Mouse (Mus musculus) forebrain, embryonic 11.5 days (tissue): Measurements from ENCODE around the gene Zfyve1. TPM values are rescaled to one million over a fixed set of nuclear protein-coding genes. Genes with fewer than 3 reads are reported as not detected.

Experiments
- ATAC-seq: fragments of 200-750 bp; cut with Nextera tagmentation; replicated peaks from 2 replicates; pipeline ENCODE4 v1.8.0; 2017; ENCODE audit warnings: moderate TSS enrichment; ENCODE audit not compliant: low FRiP score
- DNase-seq: peaks from one replicate; pipeline ENCODE4 v3.0.0-alpha.2; 2017; ENCODE audit warnings: low spot score
- H3K27ac ChIP-seq: fragments of 300-500 bp; sonication (generic); 2 replicates; pipeline ENCODE4 v1.5.1; 2014; ENCODE audit warnings: low read depth, low read length
- H3K27me3 ChIP-seq: fragments of 300-500 bp; sonication (generic); 2 replicates; pipeline ENCODE4 v1.6.1; 2014; ENCODE audit warnings: mild to moderate bottlenecking, low read length, mixed read lengths; ENCODE audit not compliant: control insufficient read depth, insufficient read depth
- H3K36me3 ChIP-seq: fragments of 300-500 bp; sonication (generic); 2 replicates; pipeline ENCODE4 v1.6.1; 2014; ENCODE audit warnings: mild to moderate bottlenecking, low read length, moderate library complexity, mixed read lengths; ENCODE audit not compliant: control insufficient read depth, insufficient read depth
- H3K4me1 ChIP-seq: fragments of 300-500 bp; sonication (generic); replicated peaks from 2 replicates; pipeline ENCODE4 v1.6.1; 2014; ENCODE audit warnings: low read length, mixed read lengths; ENCODE audit not compliant: control insufficient read depth, insufficient read depth
- H3K4me2 ChIP-seq: fragments of 300-500 bp; sonication (generic); 2 replicates; pipeline ENCODE4 v1.6.1; 2014; ENCODE audit warnings: low read depth, mild to moderate bottlenecking, low read length, moderate library complexity, mixed read lengths; ENCODE audit not compliant: severe bottlenecking
- H3K4me3 ChIP-seq: fragments of 300-500 bp; sonication (generic); 2 replicates; pipeline ENCODE4 v1.5.1; 2014; ENCODE audit warnings: low read depth, low read length
- H3K9ac ChIP-seq: fragments of 300-500 bp; sonication (generic); 2 replicates; pipeline ENCODE4 v1.6.1; 2014; ENCODE audit warnings: low read length
- H3K9me3 ChIP-seq: fragments of 300-500 bp; sonication (generic); 2 replicates; pipeline ENCODE4 v1.6.1; 2016; ENCODE audit warnings: low read length, mixed read lengths; ENCODE audit not compliant: control insufficient read depth
- WGBS: fragments of 180-500 bp; shearing (Covaris S2); extraction: QIAGEN DNeasy Blood & Tissue Kit; methylation state at CpG from one replicate; pipeline ENCODE4 v1.1.7; 2014; 5-methylcytosine and 5-hydroxymethylcytosine counted together
- polyA plus RNA-seq: library from polyadenylated mRNA; unstranded; fragments of >200 nt; fragmentation: Nextera tagmentation; extraction: Ambion mirVana; gene quantifications from 2 replicates; pipeline ENCODE4 v1.2.1, GENCODE M21; 2014

The Zfyve1 gene
- polyA plus RNA-seq, 1 experiment from 2014 or later, result 24.9 TPM

DNA sequence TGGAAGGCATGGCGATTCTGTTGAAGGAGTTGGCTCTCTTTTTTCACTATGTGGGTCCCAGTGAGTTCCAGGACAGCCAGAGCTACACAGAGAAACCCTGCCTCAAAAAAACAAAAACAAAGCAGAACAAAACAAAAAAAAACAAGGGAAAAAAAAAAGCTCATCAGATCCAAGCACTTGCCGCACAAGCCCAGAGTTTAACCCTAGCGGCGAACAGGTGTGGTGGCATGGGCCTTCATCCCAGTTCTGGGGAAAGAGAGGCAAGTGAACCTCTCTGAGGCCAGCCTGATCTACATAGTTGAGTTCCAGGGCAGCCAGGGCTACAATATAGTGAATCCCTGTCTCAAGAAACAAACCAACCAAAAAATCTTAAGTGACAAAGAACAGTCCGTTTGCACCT, 19.6 kb downstream of the Zfyve1 start:
- WGBS, result 95% methylated on average over 5 of the region's 5 CpGs

DNA sequence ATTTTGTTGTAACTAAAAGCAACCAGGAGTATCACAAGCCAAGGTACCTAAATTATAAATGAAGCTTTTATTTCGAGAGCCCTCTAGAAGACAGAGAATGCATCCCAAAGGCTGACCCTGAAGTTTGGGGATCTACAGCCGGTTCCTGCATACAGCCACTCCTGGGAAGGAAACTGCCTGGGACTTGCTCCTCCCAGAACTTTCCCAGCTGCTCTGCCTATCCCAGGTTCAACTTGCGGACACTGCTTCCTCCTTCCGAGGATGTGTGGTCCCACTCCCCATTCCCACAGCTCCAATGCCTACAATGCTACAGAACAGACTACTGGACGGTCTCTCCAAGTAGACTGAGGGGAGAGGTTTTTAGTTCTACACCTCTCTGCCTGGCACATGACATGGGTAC, 24.3 kb downstream of the Zfyve1 start:
- WGBS, result 86% methylated on average over 5 of the region's 5 CpGs
- DNase-seq, result no peak
- ATAC-seq, result no peak
- Histone ChIP-seq H3K36me3 (peaks cover 4% of the 10 kb centered on the region; the same call in 1 of the 2 replicates), H3K4me1 (no peaks in the 10 kb centered on the region), H3K9me3 (no peaks in the 10 kb centered on the region), H3K27me3 (no peaks in the 10 kb centered on the region), H3K4me2 (no peak overlapping the region), H3K9ac (no peak overlapping the region), H3K4me3 (no peak overlapping the region), H3K27ac (no peak overlapping the region)

More for the DNA sequence above, 19.6 kb downstream of the Zfyve1 start:
- Histone ChIP-seq H3K27me3 (no peaks in the 10 kb centered on the region), H3K4me2 (no peak overlapping the region), H3K4me1 (no peaks in the 10 kb centered on the region), H3K27ac (no peak overlapping the region), H3K9ac (no peak overlapping the region), H3K4me3 (no peak overlapping the region), H3K36me3 (peaks cover 3% of the 10 kb centered on the region; the same call in 1 of the 2 replicates), H3K9me3 (no peaks in the 10 kb centered on the region)
- no peak for DNase-seq
- ATAC-seq, result no peak

DNA sequence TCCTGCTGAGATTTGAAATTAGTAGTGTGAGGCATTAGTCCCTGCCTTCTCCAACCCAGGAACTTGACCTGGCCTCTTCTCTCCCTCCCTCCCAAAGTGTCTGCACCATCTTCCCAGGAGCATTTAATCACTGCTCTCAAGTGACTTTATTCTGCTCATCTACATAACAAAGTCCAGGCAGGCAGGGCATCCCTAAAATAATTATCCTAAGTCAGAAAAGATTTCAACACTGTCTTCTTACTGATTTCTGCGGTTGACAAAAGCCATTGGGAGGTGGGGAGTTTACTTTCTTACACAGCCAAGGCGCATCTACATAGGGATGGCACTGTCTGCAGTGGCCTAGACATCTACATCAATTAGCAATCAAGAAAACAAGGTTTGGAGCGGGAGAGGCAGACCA, 27.2 kb downstream of the Zfyve1 start:
- H3K4me2 ChIP-seq, result no peak overlapping the region
- no peaks in the 10 kb centered on the region for H3K9me3 ChIP-seq
- H3K27ac ChIP-seq, result no peak overlapping the region
- H3K4me1 ChIP-seq, result no peaks in the 10 kb centered on the region
- WGBS, result 83% methylated on average over 3 of the region's 3 CpGs
- no peak overlapping the region for H3K4me3 ChIP-seq
- H3K9ac ChIP-seq, result no peak overlapping the region
- ATAC-seq (no peak), DNase-seq (no peak)
- H3K36me3 ChIP-seq, result peaks cover 11% of the 10 kb centered on the region; the same call in 1 of the 2 replicates
- H3K27me3 ChIP-seq, result no peaks in the 10 kb centered on the region

DNA sequence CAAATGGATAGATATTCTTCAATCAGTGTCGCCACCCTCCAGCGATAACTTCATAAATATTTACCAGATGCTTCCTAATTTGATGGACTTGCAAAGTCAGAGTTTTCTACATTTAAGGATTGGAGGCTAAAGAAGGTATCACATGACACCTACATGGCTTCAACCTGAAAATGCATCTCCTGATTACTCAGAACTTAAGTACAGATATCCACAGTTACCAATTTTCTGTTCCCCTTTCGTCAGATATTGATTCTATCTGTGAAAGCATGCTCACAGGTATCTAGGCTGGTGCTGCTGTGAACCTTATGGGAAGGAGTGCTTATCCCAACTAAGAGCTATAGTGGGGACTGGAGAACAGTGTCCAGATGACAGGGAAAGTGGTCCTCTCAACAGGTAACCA, 34.4 kb downstream of the Zfyve1 start:
- Histone ChIP-seq H3K36me3 (peaks cover 6% of the 10 kb centered on the region; the same call in 1 of the 2 replicates), H3K4me2 (no peak overlapping the region), H3K4me3 (no peak overlapping the region), H3K4me1 (no peaks in the 10 kb centered on the region), H3K27ac (no peak overlapping the region), H3K27me3 (no peaks in the 10 kb centered on the region), H3K9ac (no peak overlapping the region), H3K9me3 (no peaks in the 10 kb centered on the region)
- no peak for DNase-seq
- ATAC-seq, result no peak
- WGBS, result 93% methylated on average over 3 of the region's 3 CpGs

DNA sequence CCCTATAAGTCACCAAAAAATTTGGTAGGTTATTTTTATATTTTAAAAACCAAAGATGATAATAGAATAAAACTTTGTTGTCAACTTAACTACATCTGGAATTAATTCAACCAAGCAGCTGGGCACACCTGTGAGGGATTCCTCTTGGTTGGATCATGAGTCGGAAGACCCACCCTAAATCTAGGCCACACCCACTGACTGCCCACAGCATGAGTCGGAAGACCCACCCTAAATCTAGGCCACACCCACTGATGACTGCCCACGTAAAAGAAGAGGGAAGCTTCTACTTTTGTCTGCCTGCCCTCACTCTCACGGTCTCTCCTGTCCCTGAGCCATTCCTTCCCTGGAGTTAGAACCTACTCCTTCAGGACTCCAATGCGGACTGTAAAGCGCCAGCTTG, 36.8 kb downstream of the Zfyve1 start:
- Histone ChIP-seq H3K9me3 (no peaks in the 10 kb centered on the region), H3K36me3 (no peaks in the 10 kb centered on the region; the same call in 1 of the 2 replicates), H3K9ac (no peak overlapping the region), H3K27me3 (no peaks in the 10 kb centered on the region), H3K27ac (no peak overlapping the region), H3K4me3 (no peak overlapping the region), H3K4me2 (no peak overlapping the region), H3K4me1 (no peaks in the 10 kb centered on the region)
- ATAC-seq (no peak), DNase-seq (no peak)
- WGBS, result 67% methylated on average over 6 of the region's 6 CpGs

DNA sequence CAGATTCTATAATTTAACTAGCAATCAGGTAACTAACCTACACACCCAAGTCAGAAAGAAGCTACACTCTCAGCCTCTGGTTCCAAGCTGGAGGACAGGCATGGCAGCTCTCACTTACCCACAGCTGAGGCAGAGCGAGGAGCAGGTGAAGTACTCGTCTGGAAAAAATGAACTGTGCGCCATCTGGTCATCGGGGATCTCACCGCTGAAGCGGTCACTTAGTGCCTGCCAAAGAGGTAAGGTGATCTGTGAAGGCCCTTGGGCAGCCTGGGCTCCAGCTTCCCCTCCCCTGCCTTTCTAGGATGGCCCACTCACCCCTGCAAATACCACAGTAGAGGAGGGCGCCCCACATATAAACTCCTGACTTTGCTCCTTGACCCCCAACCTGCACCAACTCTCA, 38.5 kb downstream of the Zfyve1 start:
- ATAC-seq, result no peak
- WGBS, result 94% methylated on average over 7 of the region's 7 CpGs

DNA sequence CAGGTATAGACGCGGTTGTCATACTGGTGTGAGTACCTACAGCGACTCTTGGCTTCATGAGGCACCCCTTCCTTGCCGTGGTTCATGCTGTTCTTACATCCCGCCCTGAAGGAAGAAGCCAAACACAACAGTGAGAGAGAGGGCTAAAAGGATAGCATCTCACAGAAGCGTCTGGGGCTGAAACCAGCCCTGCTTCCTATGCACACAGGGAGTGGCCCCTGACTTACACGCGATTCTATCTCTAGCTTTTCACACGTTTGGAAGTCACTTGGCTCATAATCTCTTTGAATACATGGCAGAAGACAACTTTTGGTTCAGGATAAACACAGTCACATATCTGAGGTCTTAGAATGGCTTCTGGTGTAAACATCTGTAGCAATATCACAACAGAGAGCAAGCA, 41.4 kb downstream of the Zfyve1 start:
- Histone ChIP-seq H3K4me1 (no peaks in the 10 kb centered on the region), H3K4me2 (no peak overlapping the region), H3K36me3 (no peaks in the 10 kb centered on the region; the same call in none of the 2 replicates), H3K27me3 (no peaks in the 10 kb centered on the region), H3K27ac (no peak overlapping the region), H3K4me3 (no peak overlapping the region), H3K9ac (no peak overlapping the region), H3K9me3 (no peaks in the 10 kb centered on the region)
- ATAC-seq (no peak), DNase-seq (no peak)
- WGBS, result 70% methylated on average over 9 of the region's 9 CpGs

More for the DNA sequence above, 38.5 kb downstream of the Zfyve1 start:
- Histone ChIP-seq H3K9ac (no peak overlapping the region), H3K27ac (no peak overlapping the region), H3K4me3 (no peak overlapping the region), H3K4me2 (no peak overlapping the region), H3K27me3 (no peaks in the 10 kb centered on the region), H3K9me3 (no peaks in the 10 kb centered on the region), H3K36me3 (no peaks in the 10 kb centered on the region; the same call in 1 of the 2 replicates), H3K4me1 (no peaks in the 10 kb centered on the region)
- DNase-seq, result no peak

DNA sequence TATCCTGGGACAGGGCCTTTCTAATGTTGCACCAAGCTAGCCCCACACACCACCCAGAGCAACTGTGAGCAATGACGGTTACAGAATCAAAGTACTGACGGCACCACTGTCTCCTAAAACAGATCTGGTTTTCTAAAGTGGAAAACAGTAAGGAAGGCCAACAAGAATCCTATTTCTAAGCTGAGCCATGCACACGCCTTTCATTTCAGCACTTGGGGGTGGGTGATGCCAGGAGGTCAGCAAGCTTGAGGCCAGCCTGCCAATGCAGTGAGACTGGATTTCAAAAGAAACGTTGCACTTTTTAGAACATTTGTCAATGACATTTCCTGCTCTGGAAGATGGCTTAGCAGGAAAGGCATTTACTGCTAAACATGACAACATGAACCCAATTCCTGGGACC, 43.2 kb downstream of the Zfyve1 start:
- no peaks in the 10 kb centered on the region for H3K4me1 ChIP-seq
- no peaks in the 10 kb centered on the region for H3K27me3 ChIP-seq
- no peaks in the 10 kb centered on the region; the same call in none of the 2 replicates for H3K36me3 ChIP-seq
- no peak overlapping the region for H3K9ac ChIP-seq
- H3K9me3 ChIP-seq, result no peaks in the 10 kb centered on the region
- no peak overlapping the region for H3K27ac ChIP-seq
- DNase-seq (no peak), ATAC-seq (no peak)
- no peak overlapping the region for H3K4me2 ChIP-seq
- WGBS, result 91% methylated on average over 4 of the region's 4 CpGs
- no peak overlapping the region for H3K4me3 ChIP-seq

DNA sequence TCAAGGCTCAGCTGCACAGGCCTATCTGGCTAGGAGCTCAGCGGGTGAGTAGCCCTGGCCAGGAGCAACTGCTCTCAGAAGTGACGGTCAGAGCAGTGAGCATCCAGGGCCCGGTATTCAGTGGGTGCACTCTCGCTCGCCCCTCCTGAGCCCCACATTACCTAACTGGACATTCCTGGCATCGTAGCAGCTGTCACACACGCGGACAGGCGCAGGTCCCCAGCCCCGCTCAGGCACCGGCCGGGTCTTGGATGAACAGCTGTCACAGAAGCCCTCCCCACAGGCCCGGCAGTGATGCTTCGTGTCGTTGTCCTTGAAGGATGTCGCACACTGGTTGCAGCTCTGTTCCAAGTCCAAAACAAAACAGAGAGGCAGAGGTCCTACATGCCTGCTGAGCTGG, 45.7 kb downstream of the Zfyve1 start:
- ATAC-seq (no peak), DNase-seq (no peak)
- 94% methylated on average over 16 of the region's 16 CpGs for WGBS
- H3K4me2 ChIP-seq, result no peak overlapping the region
- no peak overlapping the region for H3K27ac ChIP-seq
- no peak overlapping the region for H3K4me3 ChIP-seq
- H3K9ac ChIP-seq, result no peak overlapping the region
- H3K9me3 ChIP-seq, result no peaks in the 10 kb centered on the region
- H3K36me3 ChIP-seq, result peaks cover 3% of the 10 kb centered on the region
- H3K27me3 ChIP-seq, result no peaks in the 10 kb centered on the region
- H3K4me1 ChIP-seq, result no peaks in the 10 kb centered on the region
